Mouse (Mus musculus) stomach, embryonic 16.5 days (tissue): ENCODE results near the gene Xirp1. TPM values are rescaled to one million over a fixed set of nuclear protein-coding genes. Genes with fewer than 3 reads are reported as not detected.

ENCODE experiments used
- ATAC-seq: fragments of 200-750 bp; cut with Nextera tagmentation; 2 replicates; pipeline ENCODE4 v1.8.0; 2017; ENCODE audit warnings: moderate number of reproducible peaks, moderate TSS enrichment; ENCODE audit not compliant: insufficient read depth, low FRiP score
- H3K27ac ChIP-seq: fragments of 300-500 bp; sonication (generic); 2 replicates; pipeline ENCODE4 v1.5.1; 2014; ENCODE audit warnings: low read length
- H3K27me3 ChIP-seq: fragments of 300-500 bp; sonication (generic); 2 replicates; pipeline ENCODE4 v1.6.1; 2014; ENCODE audit warnings: low read length, control low read depth, mixed read lengths; ENCODE audit not compliant: control insufficient read depth, insufficient read depth
- H3K36me3 ChIP-seq: fragments of 300-500 bp; sonication (generic); 2 replicates; pipeline ENCODE4 v1.6.1; 2014; ENCODE audit warnings: low read length; ENCODE audit not compliant: control insufficient read depth, insufficient read depth
- H3K4me1 ChIP-seq: fragments of 300-500 bp; sonication (generic); 2 replicates; pipeline ENCODE4 v1.6.1; 2014; ENCODE audit warnings: low read length, control low read depth, mixed read lengths; ENCODE audit not compliant: control insufficient read depth, insufficient read depth
- H3K4me2 ChIP-seq: fragments of 300-500 bp; sonication (generic); 2 replicates; pipeline ENCODE4 v1.6.1; 2014; ENCODE audit warnings: low read depth, low read length, mixed read lengths
- H3K4me3 ChIP-seq: fragments of 300-500 bp; sonication (generic); replicated peaks from 2 replicates; pipeline ENCODE4 v1.5.1; 2014; ENCODE audit warnings: mild to moderate bottlenecking, low read length
- H3K9ac ChIP-seq: fragments of 300-500 bp; sonication (generic); 2 replicates; pipeline ENCODE4 v1.6.1; 2014; ENCODE audit warnings: low read length
- H3K9me3 ChIP-seq: fragments of 300-500 bp; sonication (generic); replicated peaks from 2 replicates; pipeline ENCODE4 v1.6.1; 2016; ENCODE audit warnings: low read length, control low read depth; ENCODE audit not compliant: control insufficient read depth
- WGBS: fragments of 180-500 bp; shearing (Covaris S2); extraction: QIAGEN DNeasy Blood & Tissue Kit; methylation state at CpG from one replicate; pipeline ENCODE4 v1.1.7; 2014; 5-methylcytosine and 5-hydroxymethylcytosine counted together
- polyA plus RNA-seq: library from polyadenylated mRNA; unstranded; fragments of >200 nt; fragmentation: Nextera tagmentation; extraction: Ambion mirVana; gene quantifications from 2 replicates; pipeline ENCODE4 v1.2.1, GENCODE M21; 2015

The Xirp1 gene
- polyA plus RNA-seq, 1 experiment from 2014 or later: 1.6 TPM

DNA sequence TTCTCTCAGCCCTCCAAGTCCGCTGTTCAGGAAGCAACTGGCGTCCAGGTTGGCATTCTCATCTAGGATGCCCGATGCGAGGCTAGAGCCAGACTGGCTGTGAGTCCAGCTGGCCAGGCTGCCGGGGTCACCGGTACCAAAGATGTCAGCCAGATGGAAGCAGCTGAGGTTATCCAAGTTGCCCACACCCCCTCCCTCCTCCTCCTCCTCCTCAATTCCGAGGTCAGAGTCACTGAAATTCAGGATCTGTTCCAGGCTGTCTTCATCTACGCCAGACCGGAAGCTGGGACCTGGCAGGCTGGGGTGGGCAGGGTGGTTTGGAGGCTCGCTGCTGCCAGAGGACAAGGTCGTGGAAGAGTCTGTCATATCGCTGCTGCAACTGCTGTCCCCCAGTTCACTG is 50.8 kb downstream of the Xirp1 start:
- 88% methylated on average over 12 of the region's 12 CpGs for WGBS

DNA sequence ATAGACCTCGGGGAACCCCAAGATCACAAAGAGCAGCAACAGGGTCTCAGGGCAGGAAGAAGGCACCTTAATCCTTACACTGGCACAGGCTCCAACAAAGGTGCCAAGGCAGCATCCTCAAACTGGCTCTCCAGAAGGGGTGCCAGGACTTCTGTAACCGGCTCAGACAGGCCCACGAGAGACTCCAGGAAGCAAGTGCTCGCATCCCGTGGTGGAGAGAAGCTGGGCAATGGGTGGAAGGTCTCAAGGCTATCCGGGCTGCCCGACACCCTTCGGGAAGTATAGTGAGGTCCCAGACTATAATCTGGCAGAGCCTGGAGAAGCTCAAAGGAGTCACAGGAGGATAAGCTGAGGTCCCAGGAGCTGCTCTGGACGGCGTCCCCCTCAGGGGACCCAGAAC is 51.2 kb downstream of the Xirp1 start:
- Histone ChIP-seq H3K4me2 (no peak overlapping the region), H3K9me3 (no peaks in the 10 kb centered on the region), H3K4me1 (peaks cover 16% of the 10 kb centered on the region), H3K27ac (no peak overlapping the region), H3K27me3 (no peaks in the 10 kb centered on the region), H3K4me3 (no peak overlapping the region), H3K9ac (no peak overlapping the region), H3K36me3 (peaks cover 21% of the 10 kb centered on the region; the same call in 1 of the 2 replicates)
- ATAC-seq: no peak
- 94% methylated on average over 10 of the region's 10 CpGs for WGBS

More for the DNA sequence above, 50.8 kb downstream of the Xirp1 start:
- no peak for ATAC-seq
- H3K4me3 ChIP-seq: no peak overlapping the region
- H3K9ac ChIP-seq: no peak overlapping the region
- H3K27ac ChIP-seq: no peak overlapping the region
- no peaks in the 10 kb centered on the region for H3K9me3 ChIP-seq
- H3K4me1 ChIP-seq: peaks cover 20% of the 10 kb centered on the region
- no peaks in the 10 kb centered on the region for H3K27me3 ChIP-seq
- peaks cover 21% of the 10 kb centered on the region; the same call in 1 of the 2 replicates for H3K36me3 ChIP-seq
- no peak overlapping the region for H3K4me2 ChIP-seq

DNA sequence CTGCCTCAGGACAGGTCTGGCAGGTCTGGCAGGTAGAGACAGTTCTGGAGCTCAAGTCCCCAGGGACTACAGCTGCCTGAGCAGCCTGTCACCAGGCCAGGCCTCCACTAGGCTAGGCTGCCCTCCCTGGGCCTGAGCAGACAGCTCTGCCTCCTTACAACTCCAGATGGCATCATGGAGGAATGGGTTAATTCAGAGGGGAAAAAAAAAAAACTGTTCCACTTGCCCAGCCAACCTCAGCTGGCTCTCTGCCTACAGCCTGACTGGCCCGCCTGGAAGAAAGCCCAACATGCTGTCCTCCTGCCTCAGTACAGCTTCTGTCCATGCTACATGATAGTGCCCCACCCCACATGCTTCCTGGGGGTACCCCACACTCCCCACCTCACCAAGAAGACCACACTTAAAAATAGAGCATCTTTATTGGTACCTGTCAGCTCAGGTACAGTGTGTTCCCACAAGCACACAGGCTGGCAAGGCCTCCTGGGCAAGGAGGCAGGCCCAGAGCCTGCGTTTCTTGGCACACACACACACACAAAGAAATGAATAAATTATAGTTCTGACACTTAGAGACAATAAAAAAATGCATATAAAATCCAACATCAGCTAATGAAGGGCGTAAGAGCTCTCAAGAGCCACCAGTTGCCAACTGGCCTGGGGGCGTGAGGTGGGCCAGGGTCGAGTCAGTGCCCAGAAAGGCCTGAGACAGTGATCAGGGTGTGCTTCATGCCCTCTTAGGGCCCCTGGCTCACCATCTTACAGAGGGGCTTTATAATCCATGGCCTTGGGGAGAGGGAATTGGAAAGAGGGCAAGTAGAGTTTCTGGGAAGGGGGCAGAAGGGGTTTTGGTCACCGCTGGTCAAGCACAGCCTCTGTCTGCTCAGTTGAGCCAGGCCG is 52.4 kb downstream of the Xirp1 start:
- Histone ChIP-seq H3K4me3 (no peak overlapping the region), H3K4me2 (no peak overlapping the region), H3K36me3 (peaks cover 21% of the 10 kb centered on the region; the same call in 1 of the 2 replicates), H3K27me3 (no peaks in the 10 kb centered on the region), H3K27ac (peak overlapping the region; percentile 62), H3K9ac (peak overlapping the region; percentile 39; the same call in 1 of the 2 replicates), H3K4me1 (peaks cover 13% of the 10 kb centered on the region), H3K9me3 (no peaks in the 10 kb centered on the region)
- 75% methylated on average over 7 of the region's 7 CpGs for WGBS
- ATAC-seq: peak; percentile 51; the same call in 1 of the 2 replicates

DNA sequence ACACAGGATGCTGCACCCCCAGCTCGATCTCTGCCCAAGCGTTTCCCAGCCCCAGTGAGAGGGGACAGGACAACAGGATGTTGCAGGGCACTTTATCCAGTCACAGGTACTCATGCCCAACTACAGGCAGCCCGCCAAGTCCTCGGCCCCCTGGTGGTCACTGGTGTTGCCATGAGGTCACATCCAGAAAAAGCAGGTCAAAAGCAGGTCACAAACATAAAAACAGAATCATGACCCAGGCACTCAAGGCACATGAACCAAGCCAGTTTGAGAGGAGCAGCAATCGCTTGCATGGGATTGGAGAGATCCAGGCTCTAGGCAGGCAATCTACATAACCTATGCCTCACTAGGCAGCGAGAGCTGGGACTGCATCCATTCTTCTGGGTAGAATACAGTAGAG is 53.2 kb downstream of the Xirp1 start:
- Histone ChIP-seq H3K9me3 (no peaks in the 10 kb centered on the region), H3K9ac (peak overlapping the region; percentile 39; the same call in 1 of the 2 replicates), H3K27me3 (no peaks in the 10 kb centered on the region), H3K36me3 (peaks cover 21% of the 10 kb centered on the region; the same call in 1 of the 2 replicates), H3K4me1 (peaks cover 13% of the 10 kb centered on the region), H3K4me3 (no peak overlapping the region), H3K4me2 (no peak overlapping the region), H3K27ac (peak overlapping the region; percentile 62)
- WGBS: 40% methylated on average over 6 of the region's 6 CpGs
- ATAC-seq: no peak

GRCm38 (mm10) chr9:119969811-119970210 is 53.6 kb downstream of the Xirp1 start:
- ATAC-seq: no peak
- H3K4me1 ChIP-seq: peaks cover 13% of the 10 kb centered on the region
- WGBS: 76% methylated on average over 7 of the region's 7 CpGs
- no peak overlapping the region for H3K9ac ChIP-seq
- H3K36me3 ChIP-seq: peaks cover 21% of the 10 kb centered on the region; the same call in 1 of the 2 replicates
- H3K27me3 ChIP-seq: no peaks in the 10 kb centered on the region
- H3K4me3 ChIP-seq: no peak overlapping the region
- H3K9me3 ChIP-seq: no peaks in the 10 kb centered on the region
- H3K4me2 ChIP-seq: no peak overlapping the region
- H3K27ac ChIP-seq: peak overlapping the region; percentile 62; the same call in 1 of the 2 replicates

DNA sequence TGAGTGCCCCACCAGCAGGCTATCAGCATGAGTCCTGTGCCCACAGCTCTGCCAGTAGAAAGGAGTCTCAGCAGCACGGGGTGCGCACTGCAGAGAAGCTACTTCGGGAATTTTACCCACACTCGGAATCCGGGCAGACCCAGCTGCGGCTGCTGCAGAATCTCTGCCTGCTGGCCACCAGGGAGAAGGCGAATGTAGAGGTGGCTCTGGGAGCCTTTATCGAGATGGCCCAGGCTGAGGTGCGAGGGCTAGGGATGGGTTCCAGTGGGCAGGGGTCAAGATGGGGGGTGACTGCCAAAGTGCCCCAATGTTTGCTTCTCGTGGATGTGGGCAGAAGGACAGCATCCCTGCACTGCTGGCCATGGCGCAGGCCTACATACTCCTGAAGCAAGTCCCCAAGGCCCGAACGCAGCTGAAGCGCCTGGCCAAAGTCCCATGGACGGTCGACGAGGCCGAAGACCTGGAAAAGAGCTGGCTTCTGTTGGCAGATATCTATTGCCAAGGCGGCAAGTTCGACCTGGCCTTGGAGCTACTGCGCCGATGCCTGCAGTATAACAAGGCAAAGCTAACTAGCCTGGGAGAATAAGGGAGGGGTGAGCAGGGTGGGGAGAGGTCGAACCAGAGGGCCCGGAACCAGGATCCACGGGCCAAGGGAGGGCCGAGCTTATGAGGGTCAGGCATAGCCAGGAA is 57.0 kb downstream of the Xirp1 start:
- H3K9ac ChIP-seq: no peak overlapping the region
- ATAC-seq: no peak
- H3K4me3 ChIP-seq: no peak overlapping the region
- no peak overlapping the region for H3K27ac ChIP-seq
- no peak overlapping the region for H3K4me2 ChIP-seq
- H3K36me3 ChIP-seq: no peaks in the 10 kb centered on the region
- 86% methylated on average over 26 of the region's 26 CpGs for WGBS
- H3K9me3 ChIP-seq: no peaks in the 10 kb centered on the region
- no peaks in the 10 kb centered on the region for H3K27me3 ChIP-seq
- H3K4me1 ChIP-seq: peaks cover 16% of the 10 kb centered on the region

DNA sequence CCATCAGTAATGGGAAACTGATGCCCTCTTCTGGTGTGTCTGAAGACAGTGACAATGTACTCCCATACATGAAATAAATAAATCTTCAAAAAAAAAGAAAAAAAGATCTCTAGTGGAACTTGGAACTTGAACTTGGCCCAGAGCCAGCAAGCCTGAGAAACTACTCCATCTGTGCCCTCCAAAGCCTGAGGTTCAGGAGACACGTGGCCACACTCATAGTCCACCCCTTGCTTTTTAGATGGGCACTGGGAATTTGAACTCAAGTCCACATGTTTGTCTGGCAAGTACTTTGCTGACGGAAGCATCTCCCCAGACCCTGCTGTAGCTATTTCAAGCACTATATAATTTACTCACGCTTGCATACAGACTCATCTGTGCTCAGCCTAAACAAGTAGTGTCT is 58.2 kb downstream of the Xirp1 start:
- 61% methylated on average over 3 of the region's 3 CpGs for WGBS
- Histone ChIP-seq H3K27ac (no peak overlapping the region), H3K36me3 (no peaks in the 10 kb centered on the region), H3K4me1 (peaks cover 4% of the 10 kb centered on the region; the same call in 1 of the 2 replicates), H3K4me3 (no peak overlapping the region), H3K9me3 (no peaks in the 10 kb centered on the region), H3K27me3 (no peaks in the 10 kb centered on the region), H3K4me2 (no peak overlapping the region), H3K9ac (no peak overlapping the region)
- ATAC-seq: no peak

DNA sequence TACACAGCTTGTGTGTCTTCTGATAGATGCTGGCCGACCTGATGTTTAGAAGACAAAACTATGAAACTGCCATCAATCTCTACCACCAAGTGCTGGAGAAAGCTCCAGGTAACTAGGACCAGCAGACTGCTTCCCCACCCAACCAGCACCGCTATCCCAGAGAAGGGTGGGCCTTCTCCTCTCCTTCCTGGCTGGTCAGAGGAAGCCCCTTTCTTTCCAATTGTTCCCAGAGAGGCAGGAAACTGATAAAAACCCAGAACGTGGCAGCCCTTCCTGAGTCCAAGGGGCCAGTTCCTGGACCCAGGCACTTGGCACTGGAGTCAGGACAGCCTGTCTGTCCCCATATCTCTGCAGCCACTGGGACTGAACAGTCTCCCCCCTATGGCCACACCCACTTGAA is 59.2 kb downstream of the Xirp1 start:
- Histone ChIP-seq H3K4me3 (no peak overlapping the region), H3K4me2 (no peak overlapping the region), H3K36me3 (no peaks in the 10 kb centered on the region), H3K27me3 (no peaks in the 10 kb centered on the region), H3K9me3 (no peaks in the 10 kb centered on the region), H3K4me1 (peaks cover 3% of the 10 kb centered on the region; the same call in 1 of the 2 replicates), H3K27ac (no peak overlapping the region), H3K9ac (no peak overlapping the region)
- ATAC-seq: no peak
- WGBS: 61% methylated on average over 3 of the region's 3 CpGs
